Mouse (Mus musculus) liver (tissue): ENCODE results near the gene Rybp.

ENCODE experiments used
- DNase-seq: peaks from one replicate; pipeline ENCODE4 v3.0.0-alpha.2; 2020; ENCODE audit warnings: mixed read lengths

Rybp gene

GRCm38 (mm10) chr6:100187821-100188220, 99.5 kb downstream of the Rybp start:
- DNase-seq: no peak

DNA sequence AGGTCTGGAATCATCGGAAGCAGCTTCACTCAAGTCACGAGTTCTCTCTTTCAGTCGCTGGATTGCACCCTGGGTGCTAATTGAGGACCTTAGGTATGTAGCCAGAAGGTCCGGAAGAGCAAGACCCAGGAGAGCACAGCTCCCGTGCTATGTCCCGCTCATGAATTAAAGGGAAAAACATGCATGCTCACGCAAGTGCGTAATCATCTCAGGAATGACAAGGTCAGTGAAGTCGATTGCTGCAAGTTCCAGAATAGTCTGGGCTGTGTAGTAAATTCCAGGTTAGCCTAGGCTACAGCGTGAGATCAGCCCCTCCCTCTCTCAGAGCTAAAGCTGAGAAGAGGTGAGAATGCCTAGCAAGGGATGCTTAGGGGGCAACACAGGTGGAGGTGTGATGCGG, 100.5 kb downstream of the Rybp start:
- DNase-seq: no peak

DNA sequence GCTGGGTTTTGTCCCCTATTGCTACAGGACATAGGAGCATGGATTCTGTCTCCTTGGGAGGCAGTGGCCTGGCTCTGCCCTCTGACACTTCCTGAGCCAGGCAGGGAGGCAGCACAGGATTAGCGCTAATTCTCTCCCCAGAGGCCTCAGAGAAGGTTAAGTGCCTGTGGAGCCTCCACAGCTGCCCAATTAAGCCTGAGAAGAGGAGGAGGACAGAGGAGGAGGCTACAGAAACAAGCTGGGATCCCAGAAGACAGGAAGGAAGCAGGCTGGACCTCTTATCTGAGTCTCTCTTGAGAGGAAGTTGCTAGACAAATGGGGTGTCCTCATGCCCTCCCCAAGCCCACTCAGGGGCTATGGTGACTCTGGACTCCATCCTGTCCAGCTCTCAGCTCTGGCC, 101.8 kb downstream of the Rybp start:
- DNase-seq: no peak

GRCm38 (mm10) chr6:100183344-100183743, 103.9 kb downstream of the Rybp start:
- no peak for DNase-seq

- DNase-seq: no peak
Observed at GRCm38 (mm10) chr6:100180883-100181262, 106.4 kb downstream of the Rybp start.

GRCm38 (mm10) chr6:100180213-100180882, 106.9 kb downstream of the Rybp start:
- DNase-seq: no peak

GRCm38 (mm10) chr6:100178830-100179229, 108.5 kb downstream of the Rybp start:
- peak; percentile 34 for DNase-seq
